Mouse (Mus musculus): ENCODE data around the gene Klhdc1.

DNA sequence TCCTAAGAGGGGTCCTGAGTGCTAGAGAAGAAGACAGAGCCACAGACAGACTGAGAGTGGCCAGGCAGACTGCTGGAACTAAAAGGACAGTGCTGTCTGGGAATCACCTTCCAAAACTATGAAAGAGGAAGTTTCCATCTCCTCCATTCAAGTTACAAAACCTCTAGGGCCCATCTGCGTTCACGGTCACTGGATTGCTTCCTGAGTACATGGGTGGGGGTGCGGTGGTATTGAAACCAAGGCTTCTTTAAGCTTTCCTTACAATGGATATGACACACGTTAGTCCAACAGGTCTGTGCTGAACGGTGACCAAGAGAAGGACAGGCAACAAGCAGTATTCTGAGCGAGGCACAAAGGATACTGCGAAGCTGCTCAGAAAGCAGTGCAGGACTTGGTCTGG lies 26.6 kb upstream of the Klhdc1 start:
- TF ChIP-seq POLR2A (IDR thresholded peaks at IDR 0.05; ENCODE audit: control insufficient read depth, extremely low read depth, insufficient read depth, low read length, poor library complexity) (no peak), CTCF (IDR thresholded peaks at IDR 0.05; ENCODE audit: borderline replicate concordance, control insufficient read depth, extremely low read depth, insufficient read depth, low read length, poor library complexity) (no peak)

Data from thymus, adult 2 months (tissue).